Mouse (Mus musculus) testis, postnatal 14 days (tissue): Measurements from ENCODE around the gene Cenpc1.

Experiments used
- DNase-seq: peaks from one replicate; pipeline ENCODE4 v3.0.0; 2021; ENCODE audit warnings: low spot score

The Cenpc1 gene

GRCm38 (mm10) chr5:85994551-85994950 is 70.8 kb downstream of the Cenpc1 start:
- no peak for DNase-seq

- DNase-seq: no peak
Measured at GRCm38 (mm10) chr5:85992805-85993721, 72.3 kb downstream of the Cenpc1 start.

GRCm38 (mm10) chr5:85992055-85992454 is 73.3 kb downstream of the Cenpc1 start:
- DNase-seq: no peak

- no peak for DNase-seq
Measured at GRCm38 (mm10) chr5:85987516-85987863, 77.9 kb downstream of the Cenpc1 start.

GRCm38 (mm10) chr5:85986734-85987515 is 78.5 kb downstream of the Cenpc1 start:
- no peak for DNase-seq

- DNase-seq: no peak
Measured at GRCm38 (mm10) chr5:85977646-85978426, 87.5 kb downstream of the Cenpc1 start.

- no peak for DNase-seq
Measured at GRCm38 (mm10) chr5:85962791-85963190, 102.6 kb downstream of the Cenpc1 start.
